24 mouse cellular contexts compared by ENCODE assay signal in the genomic region with DNA sequence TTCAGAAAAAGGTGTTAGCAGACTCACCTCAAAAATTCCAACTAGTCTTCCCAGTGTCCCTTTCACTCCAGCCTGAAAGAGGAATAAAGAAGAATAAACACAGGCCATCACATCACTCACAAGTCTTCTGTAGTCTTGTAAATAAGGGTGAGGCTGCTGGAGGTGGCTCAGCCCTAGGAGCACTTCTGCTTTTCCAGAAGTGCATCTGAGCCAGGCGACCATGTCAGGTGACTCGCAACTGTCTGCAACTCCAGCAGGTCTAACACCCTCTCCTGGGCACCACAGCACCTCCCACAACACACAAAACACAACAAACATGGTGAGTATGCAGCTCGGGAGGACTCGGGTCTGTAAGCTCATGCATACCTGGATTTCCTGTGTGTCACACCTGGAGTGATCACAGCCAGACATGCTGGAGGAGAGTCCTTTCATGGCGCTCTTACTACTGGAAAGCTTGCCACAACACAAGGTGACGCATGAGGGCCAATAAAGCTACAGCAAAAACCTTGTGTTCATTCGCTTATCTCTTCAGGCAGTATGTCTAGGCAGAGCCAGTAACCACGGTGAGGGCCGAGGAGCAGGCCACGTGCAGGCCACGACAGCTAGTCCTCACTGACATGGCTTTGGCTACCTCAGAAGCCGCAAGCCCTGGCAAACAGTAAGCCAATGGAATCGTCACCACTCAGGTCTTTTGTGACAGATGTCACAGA. TPM values are rescaled to one million over a fixed set of nuclear protein-coding genes. Genes with fewer than 3 reads are reported as not detected.
DNase-seq lines count a peak whose midpoint lies in the region; ATAC-seq and TF ChIP-seq lines count a peak whose summit lies in the region.
"Had no signal": no experiment of that assay in that cellular context is flagged by ENCODE, and none has a peak within 500 bp of the region (broad histone marks: within the 10 kb centered on the region; RNA-seq: fewer than 3 reads in every experiment).

No protein-coding gene starts in this region.

- TF ChIP-seq POLR2A in CH12.LX (IDR thresholded peaks at IDR 0.05; ENCODE audit: low read depth, low read length) = no peak

- H3K4me1 ChIP-seq in CH12.LX (ENCODE audit: control insufficient read depth in 1 of 2, insufficient read depth in 2 of 2) = peaks cover 12 to 55% of the 10 kb centered on the region in 2 experiments
- peaks cover 81% of the 10 kb centered on the region for H3K4me1 ChIP-seq in liver, embryonic 13.5 days (replicated peaks)
- H3K4me1 ChIP-seq: intestine, embryonic 15.5 days; neural tube, embryonic 12.5 days had no signal

- H3K27ac ChIP-seq in CH12.LX (ENCODE audit: insufficient read depth, low read depth) = no peak overlapping the region
- peak overlapping the region; percentile 34 for H3K27ac ChIP-seq in liver, embryonic 13.5 days
- H3K27ac ChIP-seq: embryonic facial prominence, embryonic 13.5 days; forebrain, embryonic 10.5 days; hindbrain, embryonic 12.5 days; intestine, embryonic 15.5 days; kidney, embryonic 15.5 days; macrophage; neural tube, embryonic 12.5 days had no signal

- no peak overlapping the region for H3K4me3 ChIP-seq in CH12.LX (replicated peaks in 1 of 3; ENCODE audit: low read depth in 2 of 3, low read length in 2 of 3, poor library complexity in 1 of 3)
- H3K4me3 ChIP-seq in liver, embryonic 13.5 days (replicated peaks) = no peak overlapping the region
- H3K4me3 ChIP-seq: embryonic facial prominence, embryonic 13.5 days; forebrain, embryonic 10.5 days; hindbrain, embryonic 12.5 days; intestine, embryonic 15.5 days; kidney, embryonic 15.5 days; neural tube, embryonic 12.5 days had no signal

- no peak for TF ChIP-seq EP300 in CH12.LX (IDR thresholded peaks at IDR 0.05; ENCODE audit: low read length)

- peak; percentile 68 for ATAC-seq in liver, embryonic 13.5 days (ENCODE audit: low read depth)
- ATAC-seq in megakaryocyte-erythroid progenitor cell, adult 5-6 weeks (replicated peaks; ENCODE audit: low FRiP score, low TSS enrichment, poor library complexity, severe bottlenecking) = peak; percentile 88
- ATAC-seq: intestine, embryonic 15.5 days had no signal

- WGBS in liver, embryonic 13.5 days (ENCODE audit: insufficient replicate concordance) = 37% methylated on average over 13 of the region's 13 CpGs

- H3K4me2 ChIP-seq in CH12.LX (ENCODE audit: insufficient read depth, low read depth, poor library complexity, severe bottlenecking) = no peak overlapping the region
- no peak overlapping the region for H3K4me2 ChIP-seq in liver, embryonic 13.5 days
- H3K4me2 ChIP-seq: embryonic facial prominence, embryonic 13.5 days; hindbrain, embryonic 12.5 days; intestine, embryonic 15.5 days; kidney, embryonic 15.5 days; lung, embryonic 14.5 days; neural tube, embryonic 12.5 days had no signal

- dilution Hi-C loops in CH12.LX (cut with MboI; ENCODE audit: extremely low pct_ligation_motif_present, extremely low pct_unique_long_range_greater_than_20kb, low sequenced_read_pairs) = no loop called here

- DNase-seq in CH12.LX (ENCODE audit: extremely low read depth) (no peak), ZHBTc4 (ENCODE audit: low read depth, low spot score) (peak; percentile 70)
- peak; percentile 50 for DNase-seq in liver, embryonic 13.5 days
- no peak for DNase-seq in adrenal gland, postnatal 10 days
- DNase-seq in cerebellum, adult 11-12 months = no peak
- no peak for DNase-seq in spleen, postnatal 10 days (ENCODE audit: low spot score in 2 of 2)
- DNase-seq: adrenal gland, postnatal 25 days; cerebellum, adult 8-10 months; gastrocnemius, postnatal 25 days; lung, embryonic 14.5 days; spleen, adult 18-20 months; thymus, postnatal 4 days had no signal

- H3K27me3 ChIP-seq in CH12.LX (replicated peaks) = no peaks in the 10 kb centered on the region
- no peaks in the 10 kb centered on the region for H3K27me3 ChIP-seq in liver, embryonic 13.5 days
- H3K27me3 ChIP-seq: embryonic facial prominence, embryonic 13.5 days; hindbrain, embryonic 12.5 days; intestine, embryonic 15.5 days; kidney, embryonic 15.5 days; neural tube, embryonic 12.5 days had no signal

- no peak overlapping the region for H3K9ac ChIP-seq in CH12.LX (ENCODE audit: insufficient read depth, low read depth)
- no peak overlapping the region; the same call in 1 of the 2 replicates for H3K9ac ChIP-seq in liver, embryonic 13.5 days
- H3K9ac ChIP-seq: embryonic facial prominence, embryonic 13.5 days; hindbrain, embryonic 12.5 days; intestine, embryonic 15.5 days; kidney, embryonic 15.5 days; lung, embryonic 14.5 days; neural tube, embryonic 12.5 days had no signal

- H3K79me2 ChIP-seq in CH12.LX (replicated peaks; ENCODE audit: control insufficient read depth, extremely low read depth, insufficient read depth, poor library complexity, severe bottlenecking) = no peaks in the 10 kb centered on the region

- no peak for TF ChIP-seq CTCF in CH12.LX (conservative IDR thresholded peaks at IDR 0.05 in 1 of 2, IDR thresholded peaks at IDR 0.05 in 1 of 2; ENCODE audit: low read depth in 2 of 2, low read length in 2 of 2)

- H3K36me3 ChIP-seq in CH12.LX (replicated peaks in 1 of 2; ENCODE audit: control insufficient read depth in 1 of 2, insufficient read depth in 1 of 2, low read length in 1 of 2) = peaks cover 36 to 88% of the 10 kb centered on the region in 2 experiments
- H3K36me3 ChIP-seq in liver, embryonic 13.5 days = peaks cover 65% of the 10 kb centered on the region

- H3K9me3 ChIP-seq in CH12.LX (replicated peaks; ENCODE audit: low read length) = no peaks in the 10 kb centered on the region
- no peaks in the 10 kb centered on the region for H3K9me3 ChIP-seq in liver, embryonic 13.5 days (replicated peaks)
- H3K9me3 ChIP-seq: embryonic facial prominence, embryonic 13.5 days; forebrain, embryonic 10.5 days; hindbrain, embryonic 12.5 days; intestine, embryonic 15.5 days; kidney, embryonic 15.5 days; neural tube, embryonic 12.5 days had no signal

- in situ Hi-C loops in CH12.LX (cut with MboI; ENCODE audit: low pct_ligation_motif_present, low pct_unique_long_range_greater_than_20kb, low sequenced_read_pairs) = no loop called here

- TF ChIP-seq RAD21 in CH12.LX (IDR thresholded peaks at IDR 0.05; ENCODE audit: low read depth, low read length) = no peak

TF ChIP-seq in CH12.LX, 34 proteins besides CTCF, POLR2A, EP300 and RAD21:
- no peak for TF ChIP-seq MEF2A (IDR thresholded peaks at IDR 0.05; ENCODE audit: borderline replicate concordance, low read depth, low read length)
- TF ChIP-seq BHLHE40 (IDR thresholded peaks at IDR 0.05; ENCODE audit: low read depth, low read length) = peak; percentile 18; the same call in 1 of the 2 replicates

RNA-seq across cellular contexts. Expression of gene AI413582, which starts 17.8 kb away (rescaled TPM):
- total RNA-seq in CH12.LX (2012; rRNA removed) (23.2 and 30.2 TPM in 2 replicates), CH12.LX (2014; rRNA removed) (14.0 and 14.6 TPM in 2 replicates)
- polyA plus RNA-seq in CH12.LX (2012; ENCODE audit: insufficient read length, low read depth) = 34.5 and 43.6 TPM in 2 replicates
- polyA plus RNA-seq in liver, embryonic 13.5 days (2015; fragmentation: Nextera tagmentation; extraction: Ambion mirVana) = 13.1 and 13.7 TPM in 2 replicates
- 14.3 and 20.0 TPM in 2 replicates for total RNA-seq in megakaryocyte-erythroid progenitor cell, adult 5-6 weeks (2014; fragmentation: Nextera tagmentation)
- 7.0 and 8.7 TPM in 2 replicates for total RNA-seq in megakaryocyte-erythroid progenitor cell, adult 5-6 weeks (2017)
- 10 to 100 TPM; 10.8 to 15.5 TPM for total RNA-seq in adrenal gland, postnatal 10 days (2021)

RNA-seq across cellular contexts. Expression of gene Hmga1, which starts 27.0 kb away (rescaled TPM):
- 88.7 and 117 TPM in 2 replicates for total RNA-seq in CH12.LX (2012; rRNA removed)
- 42.8 and 43.8 TPM in 2 replicates for total RNA-seq in CH12.LX (2014; rRNA removed)
- polyA plus RNA-seq in CH12.LX (2012; ENCODE audit: insufficient read length, low read depth) = 83.7 and 125 TPM in 2 replicates
- polyA plus RNA-seq in liver, embryonic 13.5 days (2015; fragmentation: Nextera tagmentation; extraction: Ambion mirVana) = 226 and 262 TPM in 2 replicates
- total RNA-seq in megakaryocyte-erythroid progenitor cell, adult 5-6 weeks (2014; fragmentation: Nextera tagmentation) = 271 and 334 TPM in 2 replicates
- total RNA-seq in megakaryocyte-erythroid progenitor cell, adult 5-6 weeks (2017) = 97.8 and 182 TPM in 2 replicates
- 10 to 100 TPM; 27.0 to 29.5 TPM for total RNA-seq in adrenal gland, postnatal 10 days (2021)

RNA-seq across cellular contexts. Expression of gene Nudt3, which starts 40.0 kb away (rescaled TPM):
- total RNA-seq in CH12.LX (2012; rRNA removed) (69.2 and 81.9 TPM in 2 replicates), CH12.LX (2014; rRNA removed) (44.6 and 54.4 TPM in 2 replicates)
- 58.3 and 64.5 TPM in 2 replicates for polyA plus RNA-seq in CH12.LX (2012; ENCODE audit: insufficient read length, low read depth)
- 31.3 and 33.9 TPM in 2 replicates for polyA plus RNA-seq in liver, embryonic 13.5 days (2015; fragmentation: Nextera tagmentation; extraction: Ambion mirVana)
- total RNA-seq in megakaryocyte-erythroid progenitor cell, adult 5-6 weeks (2014; fragmentation: Nextera tagmentation) = 78.3 and 78.9 TPM in 2 replicates
- 143 and 144 TPM in 2 replicates for total RNA-seq in megakaryocyte-erythroid progenitor cell, adult 5-6 weeks (2017)
- total RNA-seq in adrenal gland, postnatal 10 days (2021) = 100 to 1,000 TPM; 166 to 171 TPM

RNA-seq across cellular contexts. Expression of gene RPS10-NUDT3, which starts 51.7 kb away (rescaled TPM):
- not detected in 2 replicates for total RNA-seq in CH12.LX (2012; rRNA removed)
- not detected in 2 replicates for total RNA-seq in CH12.LX (2014; rRNA removed)
- 30.3 and 54.1 TPM in 2 replicates for polyA plus RNA-seq in CH12.LX (2012; ENCODE audit: insufficient read length, low read depth)
- not detected in 2 replicates for polyA plus RNA-seq in liver, embryonic 13.5 days (2015; fragmentation: Nextera tagmentation; extraction: Ambion mirVana)
- not detected in 2 replicates for total RNA-seq in megakaryocyte-erythroid progenitor cell, adult 5-6 weeks (2014; fragmentation: Nextera tagmentation)
- total RNA-seq in megakaryocyte-erythroid progenitor cell, adult 5-6 weeks (2017) = not detected in 2 replicates
- 1 to 10 TPM in 1 of 2 experiments, not detected in 1; 1.2 TPM for total RNA-seq in adrenal gland, postnatal 10 days (2021)
- total RNA-seq: adrenal gland, postnatal 25 days; gastrocnemius, postnatal 25 days; midbrain, postnatal 0 days had no signal
- polyA plus RNA-seq: embryonic facial prominence, embryonic 13.5 days; forebrain, embryonic 10.5 days; heart, postnatal 0 days; hindbrain, embryonic 12.5 days; intestine, embryonic 15.5 days; kidney, embryonic 15.5 days; large intestine, adult 2 months; limb, embryonic 11.5 days; lung, embryonic 14.5 days; macrophage; midbrain, postnatal 0 days; neural tube, embryonic 12.5 days had no signal

RNA-seq across cellular contexts. Expression of gene Rps10, which starts 53.1 kb away (rescaled TPM):
- total RNA-seq in CH12.LX (2012; rRNA removed) = 3,372 and 3,437 TPM in 2 replicates
- total RNA-seq in CH12.LX (2014; rRNA removed) = 2,694 and 3,351 TPM in 2 replicates
- polyA plus RNA-seq in CH12.LX (2012; ENCODE audit: insufficient read length, low read depth) = 2,297 and 2,522 TPM in 2 replicates
- polyA plus RNA-seq in liver, embryonic 13.5 days (2015; fragmentation: Nextera tagmentation; extraction: Ambion mirVana) = 778 and 786 TPM in 2 replicates
- total RNA-seq in megakaryocyte-erythroid progenitor cell, adult 5-6 weeks (2014; fragmentation: Nextera tagmentation) = 2,733 and 3,098 TPM in 2 replicates
- total RNA-seq in megakaryocyte-erythroid progenitor cell, adult 5-6 weeks (2017) = 2,912 and 3,218 TPM in 2 replicates
- 1,000 to 10,000 TPM in 1 of 2 experiments, 100 to 1,000 TPM in 1; 973 to 1,027 TPM for total RNA-seq in adrenal gland, postnatal 10 days (2021)

Comparison
In these comparisons a context has a peak if more than half of its experiments do, and no peak if none do; other contexts are left out.
1. DNase-seq: peak in ZHBTc4 (single experiment) and liver, embryonic 13.5 days (single experiment); none in CH12.LX (single experiment), adrenal gland, postnatal 10 days (single experiment), cerebellum, adult 11-12 months (single experiment) and spleen, postnatal 10 days (0 of 2).